Mouse (Mus musculus): ENCODE measurements at regions not wholly inside any gene's neighbourhood (a gene's known extent, or its start where the extent isn't known, plus 50 kb on each side); places are given as distances from the start of the nearest gene placed in this dataset.

GRCm38 (mm10) chr5:41476001-41476400 is 232.0 kb downstream of the Rab28 start:
- Histone ChIP-seq H3K4me3 (ENCODE audit: low read length) (no peak overlapping the region), H3K27ac (ENCODE audit: low read length) (no peak overlapping the region), H3K36me3 (ENCODE audit: insufficient read depth, low read length) (no peaks in the 10 kb centered on the region), H3K9ac (replicated peaks; ENCODE audit: low read length) (no peak overlapping the region), H3K4me1 (ENCODE audit: insufficient read depth, low read length) (no peaks in the 10 kb centered on the region), H3K9me3 (ENCODE audit: low read length) (no peaks in the 10 kb centered on the region), H3K27me3 (ENCODE audit: insufficient read depth, low read length) (no peaks in the 10 kb centered on the region), H3K4me2 (replicated peaks; ENCODE audit: low read depth, low read length) (no peak overlapping the region)
- ATAC-seq (ENCODE audit: low FRiP score, low TSS enrichment), result no peak
- 67% methylated on average over 3 of the region's 3 CpGs for WGBS

GRCm38 (mm10) chr5:41445512-41446005 is 262.4 kb downstream of the Rab28 start:
- 71% methylated on average over 2 of the region's 2 CpGs for WGBS

GRCm38 (mm10) chr5:41441081-41441480 is 266.9 kb downstream of the Rab28 start:
- no peak for ATAC-seq (ENCODE audit: low FRiP score, low TSS enrichment)
- Histone ChIP-seq H3K4me3 (ENCODE audit: low read length) (no peak overlapping the region), H3K27me3 (ENCODE audit: insufficient read depth, low read length) (no peaks in the 10 kb centered on the region), H3K4me1 (ENCODE audit: insufficient read depth, low read length) (no peaks in the 10 kb centered on the region), H3K4me2 (replicated peaks; ENCODE audit: low read depth, low read length) (no peak overlapping the region), H3K9me3 (ENCODE audit: low read length) (no peaks in the 10 kb centered on the region), H3K27ac (ENCODE audit: low read length) (no peak overlapping the region), H3K36me3 (ENCODE audit: insufficient read depth, low read length) (no peaks in the 10 kb centered on the region), H3K9ac (replicated peaks; ENCODE audit: low read length) (no peak overlapping the region)
- WGBS, result 90% methylated on average over 1 of the region's 1 CpGs

More at GRCm38 (mm10) chr5:41445512-41446005, 262.4 kb downstream of the Rab28 start:
- Histone ChIP-seq H3K27ac (ENCODE audit: low read length) (no peak overlapping the region), H3K4me3 (ENCODE audit: low read length) (no peak overlapping the region), H3K36me3 (ENCODE audit: insufficient read depth, low read length) (no peaks in the 10 kb centered on the region), H3K9me3 (ENCODE audit: low read length) (no peaks in the 10 kb centered on the region), H3K9ac (replicated peaks; ENCODE audit: low read length) (no peak overlapping the region), H3K4me1 (ENCODE audit: insufficient read depth, low read length) (no peaks in the 10 kb centered on the region), H3K4me2 (replicated peaks; ENCODE audit: low read depth, low read length) (no peak overlapping the region), H3K27me3 (ENCODE audit: insufficient read depth, low read length) (no peaks in the 10 kb centered on the region)
- ATAC-seq (ENCODE audit: low FRiP score, low TSS enrichment), result no peak

GRCm38 (mm10) chr5:41419121-41419874 is 288.7 kb downstream of the Rab28 start:
- H3K9me3 ChIP-seq (ENCODE audit: low read length), result no peaks in the 10 kb centered on the region
- no peak overlapping the region for H3K27ac ChIP-seq (ENCODE audit: low read length)
- ATAC-seq (ENCODE audit: low FRiP score, low TSS enrichment), result no peak
- H3K27me3 ChIP-seq (ENCODE audit: insufficient read depth, low read length), result no peaks in the 10 kb centered on the region
- H3K36me3 ChIP-seq (ENCODE audit: insufficient read depth, low read length), result no peaks in the 10 kb centered on the region
- no peak overlapping the region for H3K4me3 ChIP-seq (ENCODE audit: low read length)
- no peak overlapping the region for H3K4me2 ChIP-seq (replicated peaks; ENCODE audit: low read depth, low read length)
- H3K4me1 ChIP-seq (ENCODE audit: insufficient read depth, low read length), result no peaks in the 10 kb centered on the region
- no peak overlapping the region for H3K9ac ChIP-seq (replicated peaks; ENCODE audit: low read length)
- 77% methylated on average over 6 of the region's 6 CpGs for WGBS

GRCm38 (mm10) chr5:41409070-41409668 is 298.8 kb downstream of the Rab28 start:
- Histone ChIP-seq H3K4me1 (ENCODE audit: insufficient read depth, low read length) (no peaks in the 10 kb centered on the region), H3K27me3 (ENCODE audit: insufficient read depth, low read length) (no peaks in the 10 kb centered on the region), H3K9ac (replicated peaks; ENCODE audit: low read length) (no peak overlapping the region), H3K27ac (ENCODE audit: low read length) (no peak overlapping the region), H3K4me3 (ENCODE audit: low read length) (no peak overlapping the region), H3K4me2 (replicated peaks; ENCODE audit: low read depth, low read length) (no peak overlapping the region), H3K36me3 (ENCODE audit: insufficient read depth, low read length) (no peaks in the 10 kb centered on the region), H3K9me3 (ENCODE audit: low read length) (no peaks in the 10 kb centered on the region)
- peak; percentile 78; the same call in 1 of the 2 replicates for ATAC-seq (ENCODE audit: low FRiP score, low TSS enrichment)
- WGBS, result 32% methylated on average over 6 of the region's 6 CpGs

- Histone ChIP-seq H3K4me1 (ENCODE audit: insufficient read depth, low read length) (no peaks in the 10 kb centered on the region), H3K27ac (ENCODE audit: low read length) (no peak overlapping the region), H3K4me3 (ENCODE audit: low read length) (no peak overlapping the region), H3K36me3 (ENCODE audit: insufficient read depth, low read length) (no peaks in the 10 kb centered on the region), H3K4me2 (replicated peaks; ENCODE audit: low read depth, low read length) (no peak overlapping the region), H3K9me3 (ENCODE audit: low read length) (no peaks in the 10 kb centered on the region), H3K9ac (replicated peaks; ENCODE audit: low read length) (no peak overlapping the region), H3K27me3 (ENCODE audit: insufficient read depth, low read length) (no peaks in the 10 kb centered on the region)
- WGBS, result 85% methylated on average over 14 of the region's 14 CpGs
- ATAC-seq (ENCODE audit: low FRiP score, low TSS enrichment), result no peak
These were observed 315.1 kb downstream of the Rab28 start for GRCm38 (mm10) chr5:41392802-41393234.

GRCm38 (mm10) chr5:41392137-41392554 is 315.8 kb downstream of the Rab28 start:
- H3K36me3 ChIP-seq (ENCODE audit: insufficient read depth, low read length), result no peaks in the 10 kb centered on the region
- no peak overlapping the region for H3K4me2 ChIP-seq (replicated peaks; ENCODE audit: low read depth, low read length)
- H3K27ac ChIP-seq (ENCODE audit: low read length), result no peak overlapping the region
- ATAC-seq (ENCODE audit: low FRiP score, low TSS enrichment), result no peak
- no peaks in the 10 kb centered on the region for H3K9me3 ChIP-seq (ENCODE audit: low read length)
- no peaks in the 10 kb centered on the region for H3K4me1 ChIP-seq (ENCODE audit: insufficient read depth, low read length)
- 61% methylated on average over 9 of the region's 9 CpGs for WGBS
- no peaks in the 10 kb centered on the region for H3K27me3 ChIP-seq (ENCODE audit: insufficient read depth, low read length)
- H3K9ac ChIP-seq (replicated peaks; ENCODE audit: low read length), result no peak overlapping the region
- H3K4me3 ChIP-seq (ENCODE audit: low read length), result no peak overlapping the region

- H3K36me3 ChIP-seq (ENCODE audit: insufficient read depth, low read length), result no peaks in the 10 kb centered on the region
- H3K27ac ChIP-seq (ENCODE audit: low read length), result no peak overlapping the region
- no peak for ATAC-seq (ENCODE audit: low FRiP score, low TSS enrichment)
- H3K9me3 ChIP-seq (ENCODE audit: low read length), result no peaks in the 10 kb centered on the region
- no peak overlapping the region for H3K9ac ChIP-seq (replicated peaks; ENCODE audit: low read length)
- H3K4me1 ChIP-seq (ENCODE audit: insufficient read depth, low read length), result no peaks in the 10 kb centered on the region
- H3K27me3 ChIP-seq (ENCODE audit: insufficient read depth, low read length), result no peaks in the 10 kb centered on the region
- no peak overlapping the region for H3K4me3 ChIP-seq (ENCODE audit: low read length)
- no peak overlapping the region for H3K4me2 ChIP-seq (replicated peaks; ENCODE audit: low read depth, low read length)
- 56% methylated on average over 3 of the region's 3 CpGs for WGBS
These were observed 334.5 kb downstream of the Rab28 start for GRCm38 (mm10) chr5:41373409-41373808.

- H3K4me3 ChIP-seq (ENCODE audit: low read length), result no peak overlapping the region
- no peak overlapping the region for H3K4me2 ChIP-seq (replicated peaks; ENCODE audit: low read depth, low read length)
- H3K27ac ChIP-seq (ENCODE audit: low read length), result no peak overlapping the region
- H3K9me3 ChIP-seq (ENCODE audit: low read length), result no peaks in the 10 kb centered on the region
- 76% methylated on average over 4 of the region's 4 CpGs for WGBS
- H3K4me1 ChIP-seq (ENCODE audit: insufficient read depth, low read length), result no peaks in the 10 kb centered on the region
- H3K36me3 ChIP-seq (ENCODE audit: insufficient read depth, low read length), result no peaks in the 10 kb centered on the region
- no peak for ATAC-seq (ENCODE audit: low FRiP score, low TSS enrichment)
- H3K27me3 ChIP-seq (ENCODE audit: insufficient read depth, low read length), result no peaks in the 10 kb centered on the region
- H3K9ac ChIP-seq (replicated peaks; ENCODE audit: low read length), result no peak overlapping the region
These were observed 336.5 kb downstream of the Rab28 start for GRCm38 (mm10) chr5:41371461-41371860.

- H3K9ac ChIP-seq (replicated peaks; ENCODE audit: low read length), result no peak overlapping the region
- H3K27me3 ChIP-seq (ENCODE audit: insufficient read depth, low read length), result no peaks in the 10 kb centered on the region
- H3K4me1 ChIP-seq (ENCODE audit: insufficient read depth, low read length), result no peaks in the 10 kb centered on the region
- no peak overlapping the region for H3K4me2 ChIP-seq (replicated peaks; ENCODE audit: low read depth, low read length)
- no peaks in the 10 kb centered on the region for H3K36me3 ChIP-seq (ENCODE audit: insufficient read depth, low read length)
- H3K9me3 ChIP-seq (ENCODE audit: low read length), result no peaks in the 10 kb centered on the region
- H3K4me3 ChIP-seq (ENCODE audit: low read length), result no peak overlapping the region
- H3K27ac ChIP-seq (ENCODE audit: low read length), result no peak overlapping the region
- WGBS, result 38% methylated on average over 4 of the region's 4 CpGs
- no peak for ATAC-seq (ENCODE audit: low FRiP score, low TSS enrichment)
These were observed 337.6 kb downstream of the Rab28 start for GRCm38 (mm10) chr5:41370356-41370755.
